Mouse (Mus musculus): ENCODE data around the gene Emc8. TPM values are rescaled to one million over a fixed set of nuclear protein-coding genes. Genes with fewer than 3 reads are reported as not detected.

Emc8 gene
- 10 to 100 TPM; 60.8 to 84.2 TPM for total RNA-seq (2021)
- long read RNA-seq, experiment 1, full-length matches to known transcripts: 58 of 66 reads
- long read RNA-seq, experiment 1, partial matches to known transcripts: 0 of 66 reads
- long read RNA-seq, experiment 1, other reads (novel, unspliced or antisense): 8 of 66 reads
- long read RNA-seq, experiment 2, full-length matches to known transcripts: 62 of 69 reads
- long read RNA-seq, experiment 2, partial matches to known transcripts: 3 of 69 reads
- long read RNA-seq, experiment 2, other reads (novel, unspliced or antisense): 4 of 69 reads

DNA sequence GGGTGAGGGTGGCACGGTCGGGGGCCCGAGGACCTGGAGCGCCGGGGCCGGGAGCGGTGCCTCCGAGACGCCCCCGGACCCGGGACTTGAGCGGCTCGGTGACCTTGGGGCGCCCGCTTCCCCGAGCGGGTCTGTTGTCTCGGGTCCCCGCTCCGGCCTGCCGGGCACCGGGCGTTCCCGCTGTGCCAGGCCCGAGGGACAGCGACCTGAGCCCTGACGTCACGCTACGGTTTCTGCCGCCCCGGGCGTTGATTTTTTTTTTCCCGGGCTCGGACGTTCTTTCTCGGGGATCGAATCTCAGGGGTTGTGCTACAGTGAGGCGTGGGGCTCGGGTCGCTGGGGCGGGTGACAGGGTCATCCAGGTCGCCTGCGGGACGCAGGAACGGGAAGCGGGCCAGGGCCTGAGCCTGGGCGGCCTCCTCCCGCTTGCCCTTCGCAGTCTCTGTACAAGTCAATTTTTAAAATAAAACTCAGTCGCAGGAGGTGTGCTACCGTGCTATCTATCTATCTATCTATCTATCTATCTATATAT is at the start of gene Emc8:
Gene Emc8, minus strand, starts transcription at position 200 of the 532 bp plus-strand sequence.
- peak; percentile 47 for DNase-seq (ENCODE audit: low spot score in 2 of 2)

DNA sequence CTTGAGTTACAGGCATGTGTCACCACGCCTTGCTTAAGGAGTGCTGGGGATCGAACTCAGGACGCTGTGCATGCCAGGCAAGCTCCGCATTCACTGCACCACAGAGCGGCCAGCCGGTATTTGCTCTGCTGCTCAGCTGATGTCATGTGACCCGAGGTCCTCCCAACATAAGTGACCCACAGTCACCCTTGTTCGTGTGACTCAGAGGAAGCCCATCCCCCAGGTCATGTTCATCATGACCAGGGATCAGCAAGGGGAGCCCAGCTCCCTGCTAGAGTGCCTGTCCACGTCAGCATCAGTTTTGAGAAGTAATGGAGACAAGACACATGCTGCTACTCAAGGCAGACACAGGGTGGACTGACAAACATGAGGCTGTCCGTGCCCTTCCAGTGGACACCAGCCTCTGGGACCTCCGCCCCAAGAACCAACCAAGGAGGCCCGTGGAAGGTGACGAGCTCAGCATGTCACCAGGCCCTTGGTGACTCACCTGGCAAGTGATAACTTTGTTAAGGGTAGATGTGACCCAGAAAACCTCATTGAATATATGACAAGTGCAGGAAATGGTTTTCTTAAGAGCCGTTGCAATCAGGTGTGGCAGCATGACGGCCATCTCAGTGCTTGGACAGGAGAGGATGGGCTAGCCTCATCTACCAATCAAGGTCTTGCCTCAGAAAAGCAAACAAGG is 47.8 kb upstream of the Emc8 start:
- no peak for DNase-seq (ENCODE audit: low spot score in 2 of 2)

DNA sequence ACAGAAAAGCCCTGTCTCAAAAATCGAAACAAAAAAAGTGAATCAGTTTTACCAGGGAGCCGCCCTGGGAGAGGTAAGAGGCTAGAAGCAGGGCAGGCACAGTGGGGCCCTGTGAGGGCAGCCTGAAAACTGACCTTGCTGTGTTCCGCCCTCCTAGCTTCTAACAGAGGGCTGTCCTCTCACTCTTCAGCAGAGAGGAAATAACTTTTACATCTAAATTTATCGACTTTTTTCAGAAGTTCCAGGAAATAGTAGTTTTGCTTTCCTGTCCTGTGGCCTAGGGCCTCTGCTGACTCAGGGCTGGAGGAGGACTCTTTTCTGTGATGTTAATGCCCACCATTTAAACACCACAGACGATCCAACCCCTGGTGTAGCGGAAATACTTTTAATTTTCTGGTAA is 46.8 kb upstream of the Emc8 start:
- no peak for DNase-seq (ENCODE audit: low spot score in 2 of 2)

DNA sequence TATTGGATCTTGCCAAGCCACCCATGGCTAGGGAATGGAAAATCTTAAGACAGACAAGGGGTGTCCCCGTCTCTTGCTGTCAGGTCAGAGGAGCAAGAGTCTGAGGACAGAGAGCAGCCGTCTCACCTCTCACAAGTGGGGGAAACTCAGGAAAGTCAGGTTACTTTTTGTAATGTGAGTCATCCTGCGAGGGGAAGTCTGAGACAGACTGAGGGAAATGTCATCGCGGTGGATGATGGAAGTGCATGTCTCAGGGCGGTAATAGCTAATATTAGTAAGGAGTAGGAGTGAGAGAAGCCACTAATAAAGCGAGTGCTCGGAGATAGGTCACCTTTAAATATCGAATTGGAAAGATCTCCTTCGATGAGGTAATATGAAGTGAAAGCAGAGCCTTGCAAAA is 40.8 kb upstream of the Emc8 start:
- DNase-seq (ENCODE audit: low spot score in 2 of 2): no peak

DNA sequence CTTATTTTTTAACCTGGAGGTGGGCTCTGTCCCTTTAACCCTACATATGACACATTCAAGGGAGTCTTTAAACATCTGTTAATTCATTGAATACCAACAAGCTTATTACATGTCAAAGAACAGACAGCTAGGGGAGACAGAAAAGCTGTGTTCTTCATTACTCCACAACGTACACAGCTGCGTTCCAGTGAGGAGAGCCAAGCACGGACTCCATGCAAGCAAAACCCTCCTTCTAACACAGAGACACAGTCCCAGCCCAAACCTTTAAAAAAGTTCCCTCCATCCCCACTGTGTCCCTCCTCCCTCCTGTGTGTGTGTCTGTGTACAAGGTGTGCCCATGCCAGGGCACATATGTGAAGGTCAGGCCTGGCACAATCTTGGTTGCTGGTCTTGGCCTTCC is 37.8 kb upstream of the Emc8 start:
- no peak for DNase-seq (ENCODE audit: low spot score in 2 of 2)

DNA sequence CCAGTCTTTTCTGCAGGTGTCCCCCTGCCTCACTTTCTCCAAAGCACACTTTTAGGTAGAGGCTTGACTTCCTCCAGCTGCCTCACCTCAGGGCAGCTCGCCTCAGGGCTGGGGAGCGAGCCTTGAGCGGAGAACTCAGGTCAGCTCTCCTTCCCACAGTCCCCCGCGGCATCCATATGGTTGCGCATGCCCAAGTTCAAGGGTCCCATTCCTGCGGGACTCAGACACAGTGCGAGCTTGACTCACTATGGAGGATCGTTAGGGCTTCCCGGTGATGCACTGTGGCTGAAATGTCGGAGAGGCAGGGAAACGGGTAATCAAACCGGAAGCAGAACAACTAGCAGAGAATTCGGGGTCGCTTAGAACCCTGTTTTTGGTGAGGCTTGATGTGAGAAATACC is 36.8 kb upstream of the Emc8 start:
- no peak for DNase-seq (ENCODE audit: low spot score in 2 of 2)

DNA sequence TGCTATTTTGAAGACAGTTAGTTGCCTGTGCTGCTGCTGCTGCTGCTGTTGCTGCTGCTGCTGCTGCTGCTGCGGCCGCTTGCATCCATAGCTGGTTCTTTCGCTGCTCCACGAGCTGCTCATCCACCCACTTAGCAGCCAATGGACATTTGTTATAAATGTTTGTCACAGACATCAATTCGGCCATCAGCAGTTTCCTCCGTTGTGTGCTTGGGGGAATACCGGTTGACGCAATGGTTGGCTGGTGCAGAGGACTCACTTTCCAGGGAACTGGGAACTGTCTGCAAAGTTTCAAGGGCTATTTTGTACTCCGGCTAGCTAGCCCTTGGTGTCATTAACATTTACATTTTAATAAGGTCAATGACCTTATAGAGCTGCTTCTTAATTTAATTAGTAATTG is 35.8 kb upstream of the Emc8 start:
- DNase-seq (ENCODE audit: low spot score in 2 of 2): peak in 1 of 2 experiments; percentile 39

DNA sequence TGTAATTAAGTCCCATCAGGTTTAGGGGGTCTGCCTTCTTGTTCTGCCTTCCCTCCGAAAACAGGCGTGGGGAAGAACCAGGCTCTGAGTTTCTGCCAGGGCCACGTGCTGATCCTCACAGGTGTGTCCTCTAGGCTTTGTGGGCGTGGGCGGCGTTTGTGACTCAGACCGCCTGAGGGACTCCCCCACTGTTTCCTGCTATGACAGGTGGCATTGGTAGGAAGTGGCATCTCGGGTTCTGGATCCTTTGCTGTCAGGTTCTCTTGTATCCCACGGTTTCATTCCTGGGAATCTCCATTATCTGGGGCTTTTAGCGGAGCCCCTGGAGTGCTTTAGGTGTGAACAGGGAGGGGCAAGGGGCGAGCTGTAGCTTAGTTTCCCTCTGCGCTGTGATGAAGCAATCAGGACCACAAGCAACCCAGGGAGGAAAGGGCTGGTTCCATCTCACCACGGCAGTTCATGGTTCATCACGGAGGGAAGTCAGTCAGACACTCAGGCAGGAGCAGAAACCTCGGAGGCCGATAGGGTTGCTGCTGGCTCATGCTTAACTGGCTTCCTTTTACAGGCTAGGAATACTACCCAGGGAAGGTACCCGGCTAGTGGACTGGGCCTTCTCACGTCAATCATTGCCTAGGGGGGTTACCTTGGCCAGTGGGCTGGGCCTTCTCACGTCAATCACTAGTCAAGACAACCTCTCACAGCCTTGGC is 33.5 kb upstream of the Emc8 start:
- DNase-seq (ENCODE audit: low spot score in 2 of 2): no peak

DNA sequence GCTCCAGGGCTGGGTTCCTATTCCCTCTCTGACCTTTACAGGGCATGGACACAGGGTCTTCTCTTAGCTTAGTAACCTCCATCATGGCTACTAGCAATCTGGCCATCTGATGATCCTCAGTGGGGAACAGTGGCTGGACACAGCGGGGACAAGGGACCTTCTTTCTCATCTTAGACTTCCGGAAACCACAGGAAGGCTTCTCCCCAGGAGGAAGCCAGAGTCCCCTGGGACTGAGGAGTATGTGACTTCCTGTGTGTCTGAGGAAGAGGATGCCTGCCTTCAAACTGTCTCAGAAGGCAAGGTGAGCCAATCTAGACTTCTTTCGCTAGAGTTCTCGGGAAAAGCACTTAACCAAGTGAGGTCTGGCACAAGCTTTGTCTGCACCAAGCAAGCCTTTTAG is 31.7 kb upstream of the Emc8 start:
- no peak for DNase-seq (ENCODE audit: low spot score in 2 of 2)

DNA sequence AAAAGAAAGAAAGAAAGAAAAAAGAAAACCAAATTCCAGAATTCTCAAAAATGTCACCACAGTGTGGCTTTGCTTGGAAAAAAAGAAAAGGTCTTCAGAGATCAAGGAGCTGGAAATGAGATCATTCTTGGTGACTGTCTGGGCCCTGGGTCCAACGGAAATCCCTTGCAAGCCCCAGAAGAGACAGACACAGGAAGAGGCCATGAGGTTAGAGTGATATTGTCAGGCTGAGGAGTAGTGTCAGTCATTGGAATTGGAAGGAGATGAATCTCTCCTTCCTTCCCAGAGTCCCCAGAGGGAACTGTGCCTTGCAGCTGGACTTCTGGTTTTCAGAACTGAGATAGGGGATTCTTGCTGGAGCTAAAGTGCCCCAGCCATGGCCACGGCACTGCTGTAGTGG is 31.2 kb upstream of the Emc8 start:
- DNase-seq (ENCODE audit: low spot score in 2 of 2): no peak

DNA sequence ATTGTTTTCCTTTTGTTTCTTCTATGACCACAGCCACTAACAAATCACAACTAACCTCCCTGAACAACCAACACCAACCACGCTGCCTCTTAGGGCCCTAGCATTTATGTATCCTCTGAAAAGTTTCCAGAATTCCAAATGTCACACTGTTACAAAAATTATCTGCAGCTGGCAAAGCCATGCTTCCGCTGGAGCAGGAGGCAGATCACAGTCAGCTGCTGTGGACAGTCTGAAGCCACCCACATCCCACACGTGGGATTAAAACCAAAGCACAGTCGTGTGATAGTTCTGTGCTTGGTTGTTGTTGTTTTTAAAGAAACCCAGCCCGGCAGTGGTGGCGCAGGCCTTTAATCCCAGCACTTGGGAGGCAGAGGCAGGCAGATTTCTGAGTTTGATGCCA is 30.7 kb upstream of the Emc8 start:
- no peak for DNase-seq (ENCODE audit: low spot score in 2 of 2)

DNA sequence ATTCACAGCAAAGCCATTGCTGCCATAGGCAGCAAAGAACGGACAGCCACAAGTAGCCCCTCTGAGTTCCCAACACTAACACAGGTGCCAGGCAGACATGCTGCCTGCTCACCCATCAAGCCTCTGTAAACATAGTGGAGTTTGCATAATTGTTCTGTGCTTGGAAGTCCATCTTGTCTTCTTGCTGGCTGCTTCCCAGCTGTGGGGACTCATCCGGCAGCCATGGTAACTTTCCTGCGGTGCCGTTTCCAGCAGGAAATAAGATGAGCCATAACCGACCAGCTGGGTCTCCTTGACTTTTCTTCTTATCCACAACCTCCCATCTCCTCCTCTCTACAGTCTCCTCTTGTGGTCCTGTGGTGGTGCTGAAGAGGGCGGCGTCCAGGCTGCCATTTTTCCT is 30.1 kb upstream of the Emc8 start:
- DNase-seq (ENCODE audit: low spot score in 2 of 2): no peak

DNA sequence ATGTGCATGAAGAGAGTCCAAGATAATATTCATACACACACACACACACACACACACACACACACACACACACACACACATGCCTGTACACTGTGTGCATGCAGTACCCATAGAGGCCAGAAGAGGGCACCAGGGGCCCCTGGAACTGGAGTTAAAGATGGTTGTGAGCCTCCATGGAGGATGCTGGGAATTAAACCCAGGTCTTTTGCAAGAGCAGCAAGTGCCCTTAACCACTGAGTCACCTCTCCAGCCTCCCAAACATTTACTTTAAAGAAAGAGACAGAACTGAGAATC is 29.6 kb upstream of the Emc8 start:
- DNase-seq (ENCODE audit: low spot score in 2 of 2): no peak

DNA sequence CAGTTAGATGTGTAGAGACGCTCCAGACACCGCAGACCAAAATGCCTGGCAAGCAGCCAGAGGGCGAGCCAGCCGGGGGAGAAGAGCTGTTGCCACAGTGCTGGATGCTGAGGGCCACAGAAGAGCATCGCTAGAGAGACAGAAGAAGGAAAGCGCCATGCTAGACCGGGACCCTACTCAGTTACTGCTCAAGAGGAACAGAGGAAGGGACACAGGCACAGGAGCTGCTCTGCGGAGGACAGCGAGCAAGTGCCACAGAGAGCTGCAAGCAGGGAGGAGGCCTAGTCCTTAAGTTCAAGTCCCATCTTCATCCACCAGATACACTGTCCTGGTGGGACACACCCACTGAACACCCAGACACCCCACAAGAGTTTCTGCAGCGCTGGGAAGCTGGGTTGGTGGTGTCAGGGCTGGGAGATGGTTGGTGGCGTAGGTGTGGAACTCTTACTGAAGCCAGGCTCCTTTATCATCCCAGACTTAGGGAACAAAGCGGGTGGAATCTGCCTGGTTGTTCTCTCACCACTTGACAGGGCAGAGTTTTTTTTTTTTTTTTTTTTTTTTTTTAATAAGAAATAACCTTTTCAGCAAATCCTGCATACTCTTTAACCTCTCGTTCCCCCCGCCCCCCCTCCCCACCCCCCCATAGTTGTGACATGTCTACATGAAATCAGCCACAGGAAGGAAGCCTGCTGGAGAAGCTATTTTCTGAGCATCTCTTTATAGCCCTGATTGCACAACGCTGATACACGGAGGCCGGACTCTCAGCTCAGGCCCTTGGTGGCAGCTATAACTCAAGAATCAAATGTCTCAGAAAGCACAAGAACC is 29.0 kb upstream of the Emc8 start:
- DNase-seq (ENCODE audit: low spot score in 2 of 2): peak in 1 of 2 experiments; percentile 68

DNA sequence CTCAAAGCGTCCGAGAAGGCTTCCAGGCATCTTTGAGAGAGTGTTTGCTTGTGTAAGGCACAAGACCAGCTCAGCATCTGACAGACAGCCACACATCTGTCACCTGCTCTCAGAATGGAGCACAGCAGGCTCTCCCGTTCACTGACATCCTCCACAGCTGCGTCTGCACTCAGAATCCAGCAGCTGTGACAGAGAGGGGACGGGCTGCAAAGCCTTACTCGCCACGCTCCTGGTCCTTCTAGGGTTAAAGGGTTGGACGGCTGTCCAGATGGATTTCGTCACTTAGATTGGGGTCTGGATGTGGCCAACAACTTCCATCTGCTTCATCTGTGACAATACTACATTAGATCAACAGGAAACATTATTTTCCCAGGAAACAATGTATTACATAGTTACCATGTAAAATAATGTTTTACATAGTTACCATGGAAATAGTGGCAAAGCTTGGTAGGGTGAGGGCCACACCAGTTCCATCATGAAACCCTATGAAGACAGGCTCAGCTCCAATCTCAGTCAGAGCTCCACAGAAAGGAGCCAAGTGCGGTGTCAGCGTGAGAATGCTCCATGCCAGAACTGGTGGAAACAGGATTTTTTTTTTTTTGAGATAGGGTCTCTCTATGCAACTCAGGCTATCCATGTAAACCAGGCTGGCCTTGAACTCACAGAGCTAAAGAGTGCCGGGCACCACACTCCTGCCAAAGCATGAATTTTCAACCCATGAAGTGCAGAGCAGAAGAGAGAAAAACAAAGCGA is 28.2 kb upstream of the Emc8 start:
- peak in 1 of 2 experiments; percentile 38 for DNase-seq (ENCODE audit: low spot score in 2 of 2)

DNA sequence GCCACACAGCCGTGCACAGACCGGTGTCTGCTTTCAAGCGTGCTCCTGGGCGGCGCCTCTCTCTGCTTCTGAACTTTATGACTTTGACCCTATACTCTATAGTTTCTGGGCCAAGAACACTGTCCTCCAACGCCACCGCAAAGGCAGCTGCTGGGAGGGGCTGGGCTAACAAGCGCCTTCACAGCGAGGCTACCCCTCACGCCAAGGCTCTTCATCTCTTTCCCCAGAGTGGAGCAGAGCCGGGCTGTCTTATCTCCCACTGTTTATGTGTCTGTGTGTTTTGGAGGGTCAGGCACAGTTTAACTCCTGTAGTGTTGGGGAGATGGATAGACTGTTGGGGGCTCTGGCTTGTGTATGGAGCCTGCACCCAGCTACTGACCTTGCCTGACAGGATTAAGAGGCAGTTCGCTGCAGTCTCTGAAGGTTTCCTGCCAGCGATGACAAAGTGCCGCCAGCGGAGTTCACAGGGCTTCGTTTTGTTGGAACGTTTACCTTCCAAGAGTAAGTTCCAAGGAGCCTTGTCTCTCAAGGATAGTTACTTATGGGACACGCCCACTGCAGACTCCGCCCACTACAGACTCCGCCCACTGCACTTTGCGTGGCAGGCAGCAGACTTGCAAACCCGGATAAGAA is 25.6 kb upstream of the Emc8 start:
- DNase-seq (ENCODE audit: low spot score in 2 of 2): peak in 1 of 2 experiments; percentile 43

DNA sequence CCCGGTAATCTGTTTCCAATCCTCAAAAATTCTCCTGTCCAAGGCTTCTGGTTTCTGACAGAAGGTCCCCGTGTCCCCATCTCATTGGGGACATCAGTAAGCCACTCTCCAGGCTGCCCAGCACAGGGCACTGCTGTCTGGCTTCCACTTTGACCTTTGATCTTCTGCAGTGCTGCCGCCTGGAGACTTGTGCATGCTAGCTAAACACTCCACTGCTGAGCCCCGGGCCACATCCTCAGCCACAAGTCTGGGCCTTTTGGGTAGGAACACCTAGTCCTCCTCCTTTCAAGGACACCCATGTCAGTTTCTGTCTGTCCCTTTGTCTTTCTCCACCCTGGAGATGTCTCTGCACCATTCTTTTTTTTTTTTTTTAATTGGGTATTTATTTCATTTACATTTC is 24.6 kb upstream of the Emc8 start:
- no peak for DNase-seq (ENCODE audit: low spot score in 2 of 2)

DNA sequence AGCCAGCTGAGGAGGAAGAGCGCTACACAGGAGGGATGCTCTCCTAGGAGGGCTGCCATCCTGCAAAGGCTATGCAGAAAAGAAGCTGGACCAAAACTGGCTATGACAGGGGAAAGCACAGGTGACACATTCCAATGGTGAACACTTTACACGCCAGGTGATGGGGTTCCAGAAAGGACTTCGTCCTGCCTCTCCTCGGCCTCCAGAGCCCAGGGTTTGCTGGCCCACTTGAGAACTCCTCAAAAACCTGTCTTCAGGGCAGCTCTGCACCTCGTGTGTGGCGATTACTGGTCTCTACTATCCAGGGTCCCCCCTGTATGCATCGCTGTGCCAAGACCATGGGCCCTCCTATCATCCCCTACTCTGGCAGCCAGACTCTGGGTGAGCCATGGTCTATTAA is 20.1 kb upstream of the Emc8 start:
- DNase-seq (ENCODE audit: low spot score in 2 of 2): no peak

DNA sequence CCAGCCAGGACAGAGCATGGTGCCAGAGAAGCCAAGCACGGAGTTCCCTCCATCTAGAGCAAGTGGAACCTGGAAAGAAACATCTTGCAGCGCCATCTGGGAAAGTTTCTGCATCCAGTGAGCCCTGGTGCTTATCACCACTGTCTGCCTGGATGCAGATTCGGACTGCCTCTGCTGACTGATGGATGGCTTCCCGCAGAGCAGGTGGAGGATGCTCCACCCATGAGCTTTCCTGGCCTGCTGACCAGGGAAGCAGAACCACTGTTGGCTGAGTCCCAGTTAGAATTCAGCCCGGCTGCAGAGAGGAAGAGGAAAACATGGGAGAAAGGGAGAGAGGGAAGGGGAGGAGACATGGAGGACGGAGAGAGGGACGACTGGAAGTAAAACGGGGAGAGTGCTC is 19.4 kb upstream of the Emc8 start:
- DNase-seq (ENCODE audit: low spot score in 2 of 2): no peak

DNA sequence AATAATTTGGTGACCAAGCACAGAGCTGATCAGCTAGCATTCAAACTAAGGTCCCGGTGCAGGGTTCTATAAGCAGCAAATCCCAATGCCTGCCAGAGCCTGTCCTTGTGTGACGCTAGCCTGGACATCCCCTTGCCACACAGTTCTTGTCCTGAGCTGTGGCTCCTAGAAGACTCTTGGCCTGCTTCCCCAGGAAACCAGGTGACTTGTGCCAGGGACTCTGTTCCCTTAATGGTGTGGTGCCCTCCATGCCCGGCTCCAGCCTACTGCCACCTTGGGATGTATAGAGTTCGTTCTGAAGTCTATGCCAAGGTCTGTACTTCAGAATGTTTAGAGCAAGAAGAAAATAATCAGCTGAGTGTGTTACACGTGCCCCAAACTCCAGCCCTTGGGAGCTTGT is 18.2 kb upstream of the Emc8 start:
- DNase-seq (ENCODE audit: low spot score in 2 of 2): no peak

All from gastrocnemius, postnatal 4 days (tissue).